Mouse (Mus musculus): Measurements from ENCODE around the gene Ppara. TPM values are rescaled to one million over a fixed set of nuclear protein-coding genes. Genes with fewer than 3 reads are reported as not detected.

Ppara gene
- polyA plus RNA-seq, 1 experiment, result 0.25 TPM

GRCm38 (mm10) chr15:85822011-85822359 is 87.2 kb downstream of the Ppara start:
- TF ChIP-seq CTCF (IDR thresholded peaks at IDR 0.05; ENCODE audit: borderline replicate concordance, insufficient read depth, low read length), result no peak
- TF ChIP-seq POLR2A (IDR thresholded peaks at IDR 0.05; ENCODE audit: low read depth, low read length), result no peak
- H3K4me3 ChIP-seq (ENCODE audit: insufficient read depth, low read length), result peak overlapping the region; percentile 19; the same call in 1 of the 2 replicates
- no peak overlapping the region for H3K27ac ChIP-seq (ENCODE audit: insufficient read depth, low read length)
- H3K4me1 ChIP-seq (ENCODE audit: control insufficient read depth, insufficient read depth, low read length), result no peaks in the 10 kb centered on the region

GRCm38 (mm10) chr15:85826676-85827075 is 91.9 kb downstream of the Ppara start:
- TF ChIP-seq CTCF (IDR thresholded peaks at IDR 0.05; ENCODE audit: borderline replicate concordance, insufficient read depth, low read length), result no peak
- no peak for TF ChIP-seq POLR2A (IDR thresholded peaks at IDR 0.05; ENCODE audit: low read depth, low read length)
- H3K4me1 ChIP-seq (ENCODE audit: control insufficient read depth, insufficient read depth, low read length), result no peaks in the 10 kb centered on the region
- H3K27ac ChIP-seq (ENCODE audit: insufficient read depth, low read length), result no peak overlapping the region
- H3K4me3 ChIP-seq (ENCODE audit: insufficient read depth, low read length), result no peak overlapping the region

- Histone ChIP-seq H3K4me3 (ENCODE audit: insufficient read depth, low read length) (no peak overlapping the region), H3K27ac (ENCODE audit: insufficient read depth, low read length) (no peak overlapping the region), H3K4me1 (ENCODE audit: control insufficient read depth, insufficient read depth, low read length) (no peaks in the 10 kb centered on the region)
- TF ChIP-seq CTCF (IDR thresholded peaks at IDR 0.05; ENCODE audit: borderline replicate concordance, insufficient read depth, low read length) (no peak), POLR2A (IDR thresholded peaks at IDR 0.05; ENCODE audit: low read depth, low read length) (no peak)
Observed at GRCm38 (mm10) chr15:85828071-85828470, 93.3 kb downstream of the Ppara start.

- Histone ChIP-seq H3K4me1 (ENCODE audit: control insufficient read depth, insufficient read depth, low read length) (no peaks in the 10 kb centered on the region), H3K4me3 (ENCODE audit: insufficient read depth, low read length) (no peak overlapping the region), H3K27ac (ENCODE audit: insufficient read depth, low read length) (no peak overlapping the region)
- no peak for TF ChIP-seq CTCF (IDR thresholded peaks at IDR 0.05; ENCODE audit: borderline replicate concordance, insufficient read depth, low read length)
- TF ChIP-seq POLR2A (IDR thresholded peaks at IDR 0.05; ENCODE audit: low read depth, low read length), result no peak
Observed at GRCm38 (mm10) chr15:85829470-85829869, 94.7 kb downstream of the Ppara start.

GRCm38 (mm10) chr15:85831954-85832590 is 97.3 kb downstream of the Ppara start, which contains the start of gene Ttc38:
Gene Ttc38 (plus strand): TSS chr15:85832306.
- TF ChIP-seq POLR2A (IDR thresholded peaks at IDR 0.05; ENCODE audit: low read depth, low read length), result peak; percentile 83
- no peak for TF ChIP-seq CTCF (IDR thresholded peaks at IDR 0.05; ENCODE audit: borderline replicate concordance, insufficient read depth, low read length)
- no peaks in the 10 kb centered on the region for H3K4me1 ChIP-seq (ENCODE audit: control insufficient read depth, insufficient read depth, low read length)
- peak within 1 kb of the TSS; percentile 85 for H3K4me3 ChIP-seq (ENCODE audit: insufficient read depth, low read length)
- H3K27ac ChIP-seq (ENCODE audit: insufficient read depth, low read length), result no peak within 1 kb of the TSS

GRCm38 (mm10) chr15:85832599-85832998 is 97.8 kb downstream of the Ppara start:
- TF ChIP-seq CTCF (IDR thresholded peaks at IDR 0.05; ENCODE audit: borderline replicate concordance, insufficient read depth, low read length) (no peak), POLR2A (IDR thresholded peaks at IDR 0.05; ENCODE audit: low read depth, low read length) (no peak)
- H3K4me3 ChIP-seq (ENCODE audit: insufficient read depth, low read length), result peak overlapping the region; percentile 85
- H3K27ac ChIP-seq (ENCODE audit: insufficient read depth, low read length), result no peak overlapping the region
- H3K4me1 ChIP-seq (ENCODE audit: control insufficient read depth, insufficient read depth, low read length), result no peaks in the 10 kb centered on the region

GRCm38 (mm10) chr15:85835335-85835734 is 100.6 kb downstream of the Ppara start:
- Histone ChIP-seq H3K27ac (ENCODE audit: insufficient read depth, low read length) (no peak overlapping the region), H3K4me3 (ENCODE audit: insufficient read depth, low read length) (no peak overlapping the region), H3K4me1 (ENCODE audit: control insufficient read depth, insufficient read depth, low read length) (no peaks in the 10 kb centered on the region)
- TF ChIP-seq POLR2A (IDR thresholded peaks at IDR 0.05; ENCODE audit: low read depth, low read length) (no peak), CTCF (IDR thresholded peaks at IDR 0.05; ENCODE audit: borderline replicate concordance, insufficient read depth, low read length) (no peak)

- TF ChIP-seq POLR2A (IDR thresholded peaks at IDR 0.05; ENCODE audit: low read depth, low read length), result no peak
Observed at GRCm38 (mm10) chr15:85836887-85837286, 102.1 kb downstream of the Ppara start.

GRCm38 (mm10) chr15:85840983-85841382 is 106.2 kb downstream of the Ppara start:
- no peaks in the 10 kb centered on the region for H3K4me1 ChIP-seq (ENCODE audit: control insufficient read depth, insufficient read depth, low read length)
- no peak overlapping the region for H3K27ac ChIP-seq (ENCODE audit: insufficient read depth, low read length)
- peak; percentile 64; the same call in 1 of the 2 replicates for TF ChIP-seq CTCF (IDR thresholded peaks at IDR 0.05; ENCODE audit: borderline replicate concordance, insufficient read depth, low read length)
- no peak for TF ChIP-seq POLR2A (IDR thresholded peaks at IDR 0.05; ENCODE audit: low read depth, low read length)
- H3K4me3 ChIP-seq (ENCODE audit: insufficient read depth, low read length), result no peak overlapping the region

More at GRCm38 (mm10) chr15:85836887-85837286, 102.1 kb downstream of the Ppara start:
- no peak overlapping the region for H3K4me3 ChIP-seq (ENCODE audit: insufficient read depth, low read length)
- H3K27ac ChIP-seq (ENCODE audit: insufficient read depth, low read length), result no peak overlapping the region
- H3K4me1 ChIP-seq (ENCODE audit: control insufficient read depth, insufficient read depth, low read length), result no peaks in the 10 kb centered on the region

- no peaks in the 10 kb centered on the region for H3K4me1 ChIP-seq (ENCODE audit: control insufficient read depth, insufficient read depth, low read length)
- TF ChIP-seq POLR2A (IDR thresholded peaks at IDR 0.05; ENCODE audit: low read depth, low read length) (no peak), CTCF (IDR thresholded peaks at IDR 0.05; ENCODE audit: borderline replicate concordance, insufficient read depth, low read length) (no peak)
- H3K4me3 ChIP-seq (ENCODE audit: insufficient read depth, low read length), result no peak overlapping the region
- no peak overlapping the region for H3K27ac ChIP-seq (ENCODE audit: insufficient read depth, low read length)
Observed at GRCm38 (mm10) chr15:85841796-85842360, 107.1 kb downstream of the Ppara start.
